ENCODE assay signal across 21 mouse cellular contexts in genomic region chr3:63493563-63493962, GRCm38 (mm10). TPM values are rescaled to one million over a fixed set of nuclear protein-coding genes. Genes with fewer than 3 reads are reported as not detected.
A peak's percentile ranks its signal among the peaks of the same experiment; 100 is the strongest.
DNase-seq lines count a peak whose midpoint lies in the region; ATAC-seq lines count a peak whose summit lies in the region.
"Had no signal": no experiment of that assay in that cellular context is flagged by ENCODE, and none has a peak within 500 bp of the region (broad histone marks: within the 10 kb centered on the region; RNA-seq: fewer than 3 reads in every experiment).

No protein-coding gene starts in this region.

- peak overlapping the region; percentile 39 for H3K27ac ChIP-seq in lung, embryonic 16.5 days (ENCODE audit: low read length)
- peak overlapping the region; percentile 55; the same call in 1 of the 2 replicates for H3K27ac ChIP-seq in limb, embryonic 13.5 days
- H3K27ac ChIP-seq: heart, adult 2 months; heart, embryonic 15.5 days; hindbrain, embryonic 10.5 days; liver, embryonic 12.5 days had no signal

- no peak overlapping the region for H3K9ac ChIP-seq in lung, embryonic 16.5 days (ENCODE audit: low read length)
- H3K9ac ChIP-seq in limb, embryonic 13.5 days = no peak overlapping the region
- H3K9ac ChIP-seq: heart, embryonic 15.5 days; liver, embryonic 12.5 days had no signal

- no peaks in the 10 kb centered on the region for H3K36me3 ChIP-seq in lung, embryonic 16.5 days (ENCODE audit: control insufficient read depth, insufficient read depth, low read length)
- H3K36me3 ChIP-seq in limb, embryonic 13.5 days = no peaks in the 10 kb centered on the region
- H3K36me3 ChIP-seq: heart, embryonic 15.5 days; hindbrain, embryonic 10.5 days; liver, embryonic 12.5 days had no signal

- no peaks in the 10 kb centered on the region for H3K4me1 ChIP-seq in lung, embryonic 16.5 days (replicated peaks; ENCODE audit: control insufficient read depth, insufficient read depth, low read length)
- H3K4me1 ChIP-seq in limb, embryonic 13.5 days = peaks cover 10% of the 10 kb centered on the region
- H3K4me1 ChIP-seq: heart, embryonic 15.5 days; hindbrain, embryonic 10.5 days; liver, embryonic 12.5 days had no signal

- no peak overlapping the region for H3K4me3 ChIP-seq in lung, embryonic 16.5 days (ENCODE audit: low read length)
- H3K4me3 ChIP-seq in limb, embryonic 13.5 days = no peak overlapping the region
- H3K4me3 ChIP-seq: heart, adult 2 months; heart, embryonic 15.5 days; hindbrain, embryonic 10.5 days; liver, embryonic 12.5 days had no signal

- H3K4me2 ChIP-seq in lung, embryonic 16.5 days (ENCODE audit: low read depth, low read length) = no peak overlapping the region
- peak overlapping the region; percentile 32 for H3K4me2 ChIP-seq in limb, embryonic 13.5 days (replicated peaks)
- H3K4me2 ChIP-seq: heart, embryonic 15.5 days; liver, embryonic 12.5 days had no signal

- ATAC-seq in lung, embryonic 16.5 days (ENCODE audit: low read depth) = peak; percentile 87
- ATAC-seq in limb, embryonic 13.5 days (ENCODE audit: low FRiP score, low read depth) = peak; percentile 95
- ATAC-seq: liver, embryonic 12.5 days had no signal

- DNase-seq in kidney, adult 18-20 months = peak; percentile 15
- no peak for DNase-seq in kidney, postnatal 36 days
- DNase-seq in lung, postnatal 4 days = no peak
- DNase-seq in embryo, embryonic 11 days = peak; percentile 10
- no peak for DNase-seq in layer of hippocampus, adult 9-11 months
- DNase-seq in ovary, postnatal 14 days (ENCODE audit: low spot score) = no peak
- DNase-seq: adrenal gland, postnatal 36 days; cerebellum, adult 9-11 months; heart, adult 2 months; kidney, postnatal 4 days; lung, postnatal 14 days; midbrain, embryonic 14.5 days; retina, postnatal 1 day; thymus, adult 2 months had no signal

- no peaks in the 10 kb centered on the region for H3K27me3 ChIP-seq in lung, embryonic 16.5 days (ENCODE audit: control insufficient read depth, insufficient read depth, low read depth, low read length)
- H3K27me3 ChIP-seq in limb, embryonic 13.5 days = no peaks in the 10 kb centered on the region
- H3K27me3 ChIP-seq: heart, embryonic 15.5 days; liver, embryonic 12.5 days had no signal

- 50% methylated on average over 4 of the region's 4 CpGs for WGBS in lung, embryonic 16.5 days
- 17% methylated on average over 4 of the region's 4 CpGs for WGBS in limb, embryonic 13.5 days

- no peaks in the 10 kb centered on the region for H3K9me3 ChIP-seq in lung, embryonic 16.5 days (ENCODE audit: control insufficient read depth, low read length)
- no peaks in the 10 kb centered on the region for H3K9me3 ChIP-seq in limb, embryonic 13.5 days
- H3K9me3 ChIP-seq: heart, embryonic 15.5 days; hindbrain, embryonic 10.5 days; liver, embryonic 12.5 days had no signal

RNA-seq across cellular contexts. Expression of gene Gm34302, which starts 9.9 kb away (rescaled TPM):
- not detected in 2 replicates for polyA plus RNA-seq in lung, embryonic 16.5 days (2015; fragmentation: Nextera tagmentation; extraction: Ambion mirVana)
- not detected in 2 replicates for polyA plus RNA-seq in limb, embryonic 13.5 days (2015; fragmentation: Nextera tagmentation; extraction: Ambion mirVana)
- polyA plus RNA-seq: embryonic facial prominence, embryonic 11.5 days; heart, embryonic 15.5 days; hindbrain, embryonic 10.5 days; liver, embryonic 12.5 days; midbrain, embryonic 14.5 days; thymus, adult 2 months; urinary bladder, adult 2 months had no signal

Comparison
In these comparisons a context has a peak if more than half of its experiments do, and no peak if none do; other contexts are left out.
1. DNase-seq: peak in kidney, adult 18-20 months (single experiment) and embryo, embryonic 11 days (single experiment); none in kidney, postnatal 36 days (0 of 2), lung, postnatal 4 days (0 of 2), layer of hippocampus, adult 9-11 months (single experiment) and ovary, postnatal 14 days (single experiment).